Mouse (Mus musculus) lung, adult 2 months (tissue): ENCODE results near the gene Atf7ip2.
"Not testable (repeated sequence)": the region's sequence is repeated elsewhere in the genome, so short reads cannot be mapped to it uniquely, and the experiment has no call there.

Source experiments
- CTCF ChIP-seq: fragments of 200-500 bp; IDR thresholded peaks from 2 replicates; pipeline ENCODE4 v1.5.1; 2011; ENCODE audit warnings: mild to moderate bottlenecking, low read length, control low read depth; ENCODE audit not compliant: insufficient read depth
- POLR2A ChIP-seq: fragments of 200-500 bp; IDR thresholded peaks from 2 replicates; pipeline ENCODE4 v1.6.1; 2011; ENCODE audit warnings: low read depth, mild to moderate bottlenecking, control low read depth, low read length, borderline replicate concordance; ENCODE audit errors: extremely low read depth

GRCm38 (mm10) chr16:10217020-10217419 is 24.5 kb downstream of the Atf7ip2 start:
- not testable (repeated sequence) for TF ChIP-seq POLR2A, CTCF
